Mouse (Mus musculus): ENCODE data around the gene Slc45a3. TPM values are rescaled to one million over a fixed set of nuclear protein-coding genes. Genes with fewer than 3 reads are reported as not detected.

The Slc45a3 gene
- polyA plus RNA-seq, 1 experiment from 2014 or later: 2.1 TPM

DNA sequence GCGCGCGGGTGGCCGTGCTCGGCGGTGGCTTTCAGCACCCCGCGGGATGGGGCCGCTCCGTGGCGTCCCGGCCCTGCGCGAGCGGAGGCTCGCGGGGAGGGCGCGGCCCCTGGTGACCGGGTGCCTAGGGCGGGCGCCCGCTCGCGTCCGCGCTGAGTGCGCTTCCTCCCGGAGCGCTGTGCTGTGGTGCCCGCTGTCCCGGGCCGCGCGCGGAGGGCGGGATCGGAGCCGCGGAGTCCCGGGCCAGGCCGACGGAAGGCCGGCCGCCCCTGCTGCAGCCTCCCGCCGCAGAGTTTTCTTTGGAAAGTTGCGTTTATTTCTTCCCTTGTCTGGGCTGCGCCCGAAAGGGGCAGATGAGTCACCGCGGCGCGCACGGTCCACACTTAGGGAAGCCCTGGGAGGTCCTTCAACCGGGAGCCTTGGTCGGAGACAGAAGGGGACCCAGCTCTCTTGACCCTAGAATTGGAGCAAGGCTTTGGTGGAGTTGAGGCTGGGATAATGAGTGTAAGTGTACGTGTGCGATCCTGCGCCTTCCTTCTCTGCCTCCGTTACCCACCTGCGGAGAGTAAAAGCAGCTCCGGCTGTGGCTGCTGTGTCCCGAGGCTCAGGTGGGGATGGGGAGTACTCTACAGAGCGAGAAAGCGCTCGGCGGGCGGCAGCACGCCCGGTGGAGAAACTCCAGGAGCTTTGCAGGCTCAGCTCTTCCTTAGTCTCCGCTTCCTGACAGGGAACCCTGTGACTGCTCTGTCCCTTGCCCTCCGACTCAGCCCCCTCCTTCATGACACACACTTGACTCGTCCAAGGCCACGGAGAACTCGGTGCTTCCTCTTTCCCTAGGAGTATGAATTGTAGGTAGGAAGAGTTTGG, 551 bp downstream of the Slc45a3 start:
- H3K4me2 ChIP-seq (ENCODE audit: low read length): peak overlapping the region; percentile 97
- ATAC-seq: peak; percentile 83
- H3K4me3 ChIP-seq (replicated peaks; ENCODE audit: low read length): peak overlapping the region; percentile 85
- H3K9me3 ChIP-seq (ENCODE audit: control insufficient read depth, low read length): no peaks in the 10 kb centered on the region
- under 1% methylated on average over 67 of the region's 76 CpGs for WGBS
- no peaks in the 10 kb centered on the region for H3K36me3 ChIP-seq (ENCODE audit: control insufficient read depth, insufficient read depth)
- H3K4me1 ChIP-seq (replicated peaks; ENCODE audit: control insufficient read depth, insufficient read depth, low read length): peaks cover 13% of the 10 kb centered on the region
- H3K27ac ChIP-seq (ENCODE audit: low read length): no peak overlapping the region
- peak overlapping the region; percentile 68 for H3K9ac ChIP-seq (replicated peaks; ENCODE audit: low read depth, low read length)
- peaks cover 5% of the 10 kb centered on the region; the same call in 1 of the 2 replicates for H3K27me3 ChIP-seq (replicated peaks; ENCODE audit: control insufficient read depth, insufficient read depth, low read length)

DNA sequence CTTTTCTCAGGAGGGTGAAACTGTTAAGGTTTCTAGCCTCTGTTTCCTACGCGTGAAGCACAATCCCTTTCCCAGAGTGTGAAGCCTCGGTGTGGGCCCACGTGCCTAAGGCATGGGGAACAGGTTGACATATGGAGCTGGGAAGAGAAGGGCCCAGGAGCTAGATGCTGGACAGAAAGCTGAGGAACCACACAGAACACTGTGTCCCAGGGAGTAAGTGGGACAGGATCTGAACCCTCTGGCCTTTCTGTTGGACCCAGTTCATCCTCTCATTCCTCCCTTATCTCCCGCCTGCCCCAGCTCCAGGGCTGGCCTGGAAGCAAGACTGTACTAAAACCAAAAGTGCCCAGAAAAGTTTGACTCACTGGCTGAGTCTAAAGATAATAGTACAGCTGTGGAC, 1.3 kb downstream of the Slc45a3 start:
- no peak for ATAC-seq
- Histone ChIP-seq H3K9ac (replicated peaks; ENCODE audit: low read depth, low read length) (no peak overlapping the region), H3K4me2 (ENCODE audit: low read length) (peak overlapping the region; percentile 97), H3K27me3 (replicated peaks; ENCODE audit: control insufficient read depth, insufficient read depth, low read length) (peaks cover 5% of the 10 kb centered on the region; the same call in 1 of the 2 replicates), H3K4me3 (replicated peaks; ENCODE audit: low read length) (no peak overlapping the region; the same call in 1 of the 2 replicates), H3K4me1 (replicated peaks; ENCODE audit: control insufficient read depth, insufficient read depth, low read length) (peaks cover 13% of the 10 kb centered on the region), H3K27ac (ENCODE audit: low read length) (no peak overlapping the region), H3K9me3 (ENCODE audit: control insufficient read depth, low read length) (no peaks in the 10 kb centered on the region), H3K36me3 (ENCODE audit: control insufficient read depth, insufficient read depth) (no peaks in the 10 kb centered on the region)
- 26% methylated on average over 5 of the region's 5 CpGs for WGBS

DNA sequence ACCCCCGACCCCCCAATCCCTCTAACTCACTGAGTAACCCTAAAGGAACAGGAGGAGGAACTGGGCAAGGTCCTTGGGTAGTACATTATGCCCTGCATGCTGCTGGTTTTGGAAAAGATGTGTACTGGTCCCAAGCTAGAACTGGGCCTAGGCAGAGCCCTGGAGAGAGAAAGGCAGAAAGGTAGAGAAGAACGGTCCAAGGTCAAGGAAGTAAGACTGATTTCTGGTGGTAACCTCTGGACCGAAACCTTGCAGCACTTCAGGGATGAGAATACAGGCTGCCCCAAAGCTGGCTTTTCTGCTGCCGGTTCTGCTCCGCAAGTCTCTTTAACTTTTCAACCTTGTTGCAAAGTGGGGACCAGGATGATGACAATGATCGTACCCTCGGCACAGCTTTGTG, 1.8 kb downstream of the Slc45a3 start:
- Histone ChIP-seq H3K9me3 (ENCODE audit: control insufficient read depth, low read length) (no peaks in the 10 kb centered on the region), H3K27me3 (replicated peaks; ENCODE audit: control insufficient read depth, insufficient read depth, low read length) (peaks cover 5% of the 10 kb centered on the region; the same call in 1 of the 2 replicates), H3K36me3 (ENCODE audit: control insufficient read depth, insufficient read depth) (no peaks in the 10 kb centered on the region), H3K27ac (ENCODE audit: low read length) (no peak overlapping the region), H3K4me1 (replicated peaks; ENCODE audit: control insufficient read depth, insufficient read depth, low read length) (peaks cover 13% of the 10 kb centered on the region), H3K9ac (replicated peaks; ENCODE audit: low read depth, low read length) (no peak overlapping the region), H3K4me2 (ENCODE audit: low read length) (no peak overlapping the region), H3K4me3 (replicated peaks; ENCODE audit: low read length) (no peak overlapping the region)
- ATAC-seq: no peak
- WGBS: 78% methylated on average over 7 of the region's 7 CpGs

DNA sequence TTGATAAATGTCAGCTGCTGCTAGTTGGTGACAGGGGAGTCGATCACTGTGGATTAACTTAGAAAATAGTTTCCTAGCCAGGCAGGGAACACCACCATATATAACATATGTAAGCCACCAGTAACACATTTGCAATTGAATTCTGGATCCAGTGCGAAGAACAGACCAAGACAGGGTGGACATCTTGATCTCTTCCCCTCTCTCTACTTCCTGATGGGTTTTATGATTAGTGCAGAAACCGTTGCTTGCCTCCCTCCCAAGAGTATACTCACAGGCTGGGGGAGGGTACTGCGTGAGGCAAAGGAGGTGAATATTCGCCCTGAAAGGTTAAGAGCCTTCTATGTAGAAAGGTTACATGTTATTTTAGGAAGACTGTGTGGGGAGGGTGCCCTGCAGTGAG, 3.1 kb downstream of the Slc45a3 start:
- WGBS: 47% methylated on average over 5 of the region's 5 CpGs
- H3K27me3 ChIP-seq (replicated peaks; ENCODE audit: control insufficient read depth, insufficient read depth, low read length): peaks cover 5% of the 10 kb centered on the region; the same call in 1 of the 2 replicates

DNA sequence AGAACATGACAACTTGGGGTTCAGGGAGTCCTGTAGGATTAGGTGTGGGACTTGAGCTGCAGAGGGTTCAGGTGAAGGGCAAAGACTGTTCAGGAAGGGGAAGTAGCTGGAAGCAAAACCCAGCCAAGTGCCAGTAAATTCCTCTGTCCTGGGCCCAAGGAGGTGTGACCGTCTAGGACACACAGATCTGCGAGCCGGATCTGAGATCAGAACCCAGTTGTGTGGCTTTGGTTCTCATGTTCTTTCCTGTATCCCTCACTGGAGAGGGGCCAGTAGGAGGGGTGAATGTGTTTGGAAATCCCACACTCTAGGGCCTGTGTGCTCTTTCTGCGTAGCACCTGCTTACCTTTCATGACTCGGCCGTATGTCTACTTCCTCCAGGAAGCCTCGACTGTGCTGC, 4.6 kb downstream of the Slc45a3 start:
- 82% methylated on average over 7 of the region's 7 CpGs for WGBS
- Histone ChIP-seq H3K27me3 (replicated peaks; ENCODE audit: control insufficient read depth, insufficient read depth, low read length) (peaks cover 5% of the 10 kb centered on the region; the same call in 1 of the 2 replicates), H3K9ac (replicated peaks; ENCODE audit: low read depth, low read length) (no peak overlapping the region), H3K9me3 (ENCODE audit: control insufficient read depth, low read length) (no peaks in the 10 kb centered on the region), H3K4me1 (replicated peaks; ENCODE audit: control insufficient read depth, insufficient read depth, low read length) (peaks cover 29% of the 10 kb centered on the region), H3K36me3 (ENCODE audit: control insufficient read depth, insufficient read depth) (no peaks in the 10 kb centered on the region), H3K4me3 (replicated peaks; ENCODE audit: low read length) (no peak overlapping the region), H3K27ac (ENCODE audit: low read length) (no peak overlapping the region), H3K4me2 (ENCODE audit: low read length) (no peak overlapping the region)
- ATAC-seq: no peak

More for the DNA sequence above, 3.1 kb downstream of the Slc45a3 start:
- Histone ChIP-seq H3K9ac (replicated peaks; ENCODE audit: low read depth, low read length) (no peak overlapping the region), H3K27ac (ENCODE audit: low read length) (no peak overlapping the region), H3K4me2 (ENCODE audit: low read length) (no peak overlapping the region), H3K36me3 (ENCODE audit: control insufficient read depth, insufficient read depth) (no peaks in the 10 kb centered on the region), H3K9me3 (ENCODE audit: control insufficient read depth, low read length) (no peaks in the 10 kb centered on the region), H3K4me1 (replicated peaks; ENCODE audit: control insufficient read depth, insufficient read depth, low read length) (peaks cover 17% of the 10 kb centered on the region), H3K4me3 (replicated peaks; ENCODE audit: low read length) (no peak overlapping the region)
- no peak for ATAC-seq

DNA sequence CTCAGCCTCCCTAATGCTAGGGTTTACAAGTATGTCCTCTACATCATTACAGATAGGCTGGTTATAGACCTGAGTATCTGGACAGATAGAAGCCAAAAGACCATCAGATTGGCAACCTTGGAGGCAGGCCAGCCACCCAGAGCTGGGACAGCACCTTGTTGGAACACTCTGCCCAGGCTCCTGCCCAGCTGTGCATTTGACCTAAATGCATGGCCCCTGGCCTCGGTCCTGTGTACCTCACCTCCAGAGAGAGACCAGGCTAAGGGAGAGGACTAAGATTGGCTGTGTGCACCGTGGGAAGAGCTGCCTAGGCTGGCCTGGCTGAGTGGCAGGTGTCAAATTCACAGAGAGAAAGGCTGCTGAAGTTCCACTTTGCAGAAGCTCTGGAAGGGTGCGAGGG, 5.8 kb downstream of the Slc45a3 start:
- peaks cover 25% of the 10 kb centered on the region for H3K4me1 ChIP-seq (replicated peaks; ENCODE audit: control insufficient read depth, insufficient read depth, low read length)
- no peak overlapping the region for H3K9ac ChIP-seq (replicated peaks; ENCODE audit: low read depth, low read length)
- no peak for ATAC-seq
- no peaks in the 10 kb centered on the region for H3K9me3 ChIP-seq (ENCODE audit: control insufficient read depth, low read length)
- H3K27me3 ChIP-seq (replicated peaks; ENCODE audit: control insufficient read depth, insufficient read depth, low read length): peaks cover 2% of the 10 kb centered on the region; the same call in 1 of the 2 replicates
- H3K27ac ChIP-seq (ENCODE audit: low read length): no peak overlapping the region
- H3K4me2 ChIP-seq (ENCODE audit: low read length): no peak overlapping the region
- 38% methylated on average over 3 of the region's 3 CpGs for WGBS
- H3K4me3 ChIP-seq (replicated peaks; ENCODE audit: low read length): no peak overlapping the region
- no peaks in the 10 kb centered on the region for H3K36me3 ChIP-seq (ENCODE audit: control insufficient read depth, insufficient read depth)

DNA sequence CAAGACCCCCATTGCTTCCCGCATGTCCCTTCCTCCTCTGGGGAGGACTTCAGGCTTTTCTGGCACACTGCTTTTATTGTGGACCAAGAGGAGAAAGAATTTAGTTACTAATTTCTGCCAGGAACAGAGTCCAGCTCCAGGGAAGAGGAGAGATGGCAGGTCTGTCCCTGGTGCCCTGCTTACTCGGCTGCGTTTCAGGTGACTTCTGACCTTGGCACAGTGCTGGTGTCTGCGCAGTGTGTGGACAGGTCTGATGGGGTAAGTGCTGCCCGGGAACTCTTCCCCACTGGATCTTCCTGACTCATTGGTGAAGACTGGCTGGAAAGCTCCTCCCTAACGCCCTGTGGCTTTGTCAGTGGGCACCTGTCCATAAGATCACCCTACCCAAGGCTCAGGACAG, 6.2 kb downstream of the Slc45a3 start:
- no peaks in the 10 kb centered on the region for H3K9me3 ChIP-seq (ENCODE audit: control insufficient read depth, low read length)
- no peak for ATAC-seq
- H3K9ac ChIP-seq (replicated peaks; ENCODE audit: low read depth, low read length): no peak overlapping the region
- no peak overlapping the region for H3K4me3 ChIP-seq (replicated peaks; ENCODE audit: low read length)
- peaks cover 21% of the 10 kb centered on the region for H3K4me1 ChIP-seq (replicated peaks; ENCODE audit: control insufficient read depth, insufficient read depth, low read length)
- no peaks in the 10 kb centered on the region for H3K27me3 ChIP-seq (replicated peaks; ENCODE audit: control insufficient read depth, insufficient read depth, low read length)
- H3K27ac ChIP-seq (ENCODE audit: low read length): no peak overlapping the region
- no peak overlapping the region for H3K4me2 ChIP-seq (ENCODE audit: low read length)
- WGBS: 69% methylated on average over 6 of the region's 6 CpGs
- no peaks in the 10 kb centered on the region for H3K36me3 ChIP-seq (ENCODE audit: control insufficient read depth, insufficient read depth)

DNA sequence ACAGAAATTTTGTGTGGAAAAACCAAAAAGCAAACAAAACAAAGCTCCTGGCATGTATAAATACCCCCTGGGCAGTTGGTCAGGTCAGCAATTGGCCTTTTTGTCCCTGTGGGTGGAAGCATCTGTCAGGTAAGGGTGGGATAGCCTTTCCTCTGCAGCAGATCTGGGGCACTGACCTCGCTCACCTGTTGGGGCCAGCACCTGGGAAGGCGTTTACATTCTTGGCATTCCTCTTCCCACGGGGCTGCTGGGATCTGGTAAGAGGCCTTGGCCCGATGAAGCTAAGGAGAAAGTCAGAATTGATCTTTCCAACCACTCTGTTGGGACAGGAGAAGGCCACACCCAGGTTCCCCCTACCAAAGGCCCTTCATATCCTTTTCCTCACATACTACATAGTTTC, 7.1 kb downstream of the Slc45a3 start:
- Histone ChIP-seq H3K4me1 (replicated peaks; ENCODE audit: control insufficient read depth, insufficient read depth, low read length) (peaks cover 20% of the 10 kb centered on the region), H3K27me3 (replicated peaks; ENCODE audit: control insufficient read depth, insufficient read depth, low read length) (no peaks in the 10 kb centered on the region), H3K4me2 (ENCODE audit: low read length) (no peak overlapping the region), H3K9me3 (ENCODE audit: control insufficient read depth, low read length) (no peaks in the 10 kb centered on the region), H3K9ac (replicated peaks; ENCODE audit: low read depth, low read length) (no peak overlapping the region), H3K27ac (ENCODE audit: low read length) (no peak overlapping the region), H3K4me3 (replicated peaks; ENCODE audit: low read length) (no peak overlapping the region), H3K36me3 (ENCODE audit: control insufficient read depth, insufficient read depth) (no peaks in the 10 kb centered on the region)
- ATAC-seq: no peak
- 47% methylated on average over 4 of the region's 4 CpGs for WGBS

DNA sequence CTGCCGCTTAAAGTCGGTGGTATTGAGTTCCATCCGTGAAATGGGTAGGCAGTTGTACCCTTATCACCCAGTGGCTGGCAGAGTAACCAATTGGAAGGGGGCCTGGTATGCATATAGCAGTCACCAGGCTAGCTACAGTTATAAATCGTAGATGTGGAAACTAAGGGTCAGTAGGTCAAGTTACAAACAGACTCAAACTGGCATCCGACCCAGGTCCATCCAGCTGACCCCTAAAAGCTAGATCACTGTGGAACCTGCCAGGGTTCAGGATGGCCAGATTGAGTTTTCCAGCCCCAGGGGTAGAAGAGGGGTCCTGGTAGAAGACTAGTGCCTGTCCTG, 7.5 kb downstream of the Slc45a3 start:
- Histone ChIP-seq H3K4me3 (replicated peaks; ENCODE audit: low read length) (no peak overlapping the region), H3K27ac (ENCODE audit: low read length) (no peak overlapping the region), H3K4me1 (replicated peaks; ENCODE audit: control insufficient read depth, insufficient read depth, low read length) (peaks cover 20% of the 10 kb centered on the region), H3K4me2 (ENCODE audit: low read length) (no peak overlapping the region), H3K9ac (replicated peaks; ENCODE audit: low read depth, low read length) (no peak overlapping the region), H3K9me3 (ENCODE audit: control insufficient read depth, low read length) (no peaks in the 10 kb centered on the region), H3K36me3 (ENCODE audit: control insufficient read depth, insufficient read depth) (no peaks in the 10 kb centered on the region), H3K27me3 (replicated peaks; ENCODE audit: control insufficient read depth, insufficient read depth, low read length) (no peaks in the 10 kb centered on the region)
- WGBS: 42% methylated on average over 5 of the region's 5 CpGs
- ATAC-seq: no peak
